Mouse (Mus musculus) kidney, adult 2 months (tissue): ENCODE results near the gene Ugcg.

Experiments
- CTCF ChIP-seq: fragments of 200-500 bp; conservative IDR thresholded peaks from 2 replicates; pipeline ENCODE4 v1.5.1; 2011; ENCODE audit warnings: low read depth, mild to moderate bottlenecking, control low read depth, low read length, moderate library complexity, mixed read lengths; ENCODE audit not compliant: insufficient read depth, insufficient read length
- POLR2A ChIP-seq: fragments of 200-500 bp; IDR thresholded peaks from one replicate; pipeline ENCODE4 v1.6.1; 2011; ENCODE audit warnings: low read depth, low read length, control low read depth

DNA sequence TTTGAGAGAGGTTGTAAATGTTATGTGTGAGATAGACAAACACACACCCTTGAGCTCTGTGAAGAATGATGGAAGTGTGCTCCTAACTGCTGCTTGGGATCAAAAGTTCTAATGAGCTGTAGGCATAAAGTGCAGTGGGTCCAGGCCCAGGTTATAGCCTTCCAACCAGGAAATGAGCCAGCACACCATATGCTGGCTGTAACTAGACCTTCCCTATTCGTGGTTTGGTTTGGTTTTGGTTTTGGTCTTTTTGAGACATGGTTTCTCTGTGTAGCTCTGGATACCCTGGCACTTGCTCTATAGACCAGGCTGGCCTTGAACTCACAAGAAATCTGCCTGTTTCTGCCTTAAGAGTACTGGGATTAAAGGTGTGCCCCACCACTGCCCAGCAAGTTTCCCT, 37.1 kb upstream of the Ugcg start:
- TF ChIP-seq POLR2A: no peak
- TF ChIP-seq CTCF: no peak
